Mouse (Mus musculus): Measurements from ENCODE around the gene Erbin. TPM values are rescaled to one million over a fixed set of nuclear protein-coding genes. Genes with fewer than 3 reads are reported as not detected.

Gene Erbin
- polyA plus RNA-seq, 1 experiment from 2014 or later: 12.9 TPM

- 87% methylated on average over 1 of the region's 1 CpGs for WGBS
- H3K9ac ChIP-seq (ENCODE audit: low read depth, low read length): no peak overlapping the region
- no peak overlapping the region for H3K4me2 ChIP-seq (ENCODE audit: low read depth, low read length)
- H3K4me1 ChIP-seq (ENCODE audit: control insufficient read depth, insufficient read depth, low read length): no peaks in the 10 kb centered on the region
- no peak overlapping the region for H3K4me3 ChIP-seq (ENCODE audit: low read length)
- no peak for ATAC-seq
- H3K9me3 ChIP-seq (ENCODE audit: control insufficient read depth, low read length): no peaks in the 10 kb centered on the region
- H3K27me3 ChIP-seq (replicated peaks; ENCODE audit: control insufficient read depth, insufficient read depth, low read length): no peaks in the 10 kb centered on the region
- no peaks in the 10 kb centered on the region for H3K36me3 ChIP-seq (ENCODE audit: control insufficient read depth, insufficient read depth, low read length)
- no peak overlapping the region for H3K27ac ChIP-seq (ENCODE audit: low read length)
Observed at GRCm38 (mm10) chr13:103801021-103801420, 119.3 kb downstream of the Erbin start.

- Histone ChIP-seq H3K4me3 (ENCODE audit: low read length) (no peak overlapping the region), H3K9me3 (ENCODE audit: control insufficient read depth, low read length) (no peaks in the 10 kb centered on the region), H3K9ac (ENCODE audit: low read depth, low read length) (no peak overlapping the region), H3K27me3 (replicated peaks; ENCODE audit: control insufficient read depth, insufficient read depth, low read length) (no peaks in the 10 kb centered on the region), H3K4me1 (ENCODE audit: control insufficient read depth, insufficient read depth, low read length) (no peaks in the 10 kb centered on the region), H3K4me2 (ENCODE audit: low read depth, low read length) (no peak overlapping the region), H3K36me3 (ENCODE audit: control insufficient read depth, insufficient read depth, low read length) (no peaks in the 10 kb centered on the region), H3K27ac (ENCODE audit: low read length) (no peak overlapping the region)
- no peak for ATAC-seq
- 85% methylated on average over 9 of the region's 9 CpGs for WGBS
Observed at GRCm38 (mm10) chr13:103794688-103795543, 125.4 kb downstream of the Erbin start.

- H3K27me3 ChIP-seq (replicated peaks; ENCODE audit: control insufficient read depth, insufficient read depth, low read length): no peaks in the 10 kb centered on the region
- no peaks in the 10 kb centered on the region for H3K36me3 ChIP-seq (ENCODE audit: control insufficient read depth, insufficient read depth, low read length)
- 34% methylated on average over 11 of the region's 11 CpGs for WGBS
Observed at GRCm38 (mm10) chr13:103779922-103780585, 140.3 kb downstream of the Erbin start.

GRCm38 (mm10) chr13:103777126-103777525 is 143.2 kb downstream of the Erbin start:
- no peak for ATAC-seq
- Histone ChIP-seq H3K36me3 (ENCODE audit: control insufficient read depth, insufficient read depth, low read length) (no peaks in the 10 kb centered on the region), H3K27ac (ENCODE audit: low read length) (no peak overlapping the region), H3K4me1 (ENCODE audit: control insufficient read depth, insufficient read depth, low read length) (peaks cover 8% of the 10 kb centered on the region), H3K4me2 (ENCODE audit: low read depth, low read length) (no peak overlapping the region), H3K9me3 (ENCODE audit: control insufficient read depth, low read length) (no peaks in the 10 kb centered on the region), H3K4me3 (ENCODE audit: low read length) (no peak overlapping the region), H3K27me3 (replicated peaks; ENCODE audit: control insufficient read depth, insufficient read depth, low read length) (no peaks in the 10 kb centered on the region), H3K9ac (ENCODE audit: low read depth, low read length) (no peak overlapping the region)
- 73% methylated on average over 8 of the region's 8 CpGs for WGBS

More at GRCm38 (mm10) chr13:103779922-103780585, 140.3 kb downstream of the Erbin start:
- Histone ChIP-seq H3K4me3 (ENCODE audit: low read length) (no peak overlapping the region), H3K9ac (ENCODE audit: low read depth, low read length) (no peak overlapping the region), H3K4me2 (ENCODE audit: low read depth, low read length) (0 out of 2 replicates have a peak overlapping the region, but pooled peaks have one; percentile 6), H3K27ac (ENCODE audit: low read length) (no peak overlapping the region), H3K9me3 (ENCODE audit: control insufficient read depth, low read length) (no peaks in the 10 kb centered on the region), H3K4me1 (ENCODE audit: control insufficient read depth, insufficient read depth, low read length) (no peaks in the 10 kb centered on the region)
- ATAC-seq: no peak

- peak within 1 kb of the TSS; percentile 98 for H3K27ac ChIP-seq (ENCODE audit: low read length)
- H3K36me3 ChIP-seq (ENCODE audit: control insufficient read depth, insufficient read depth, low read length): no peaks in the 10 kb centered on the region
- under 1% methylated on average over 77 of the region's 81 CpGs for WGBS
Observed at GRCm38 (mm10) chr13:103774119-103774757, 146.1 kb downstream of the Erbin start, which contains the start of gene Srek1. Gene Srek1 (minus strand): TSS chr13:103774608.

GRCm38 (mm10) chr13:103773407-103774118 is 146.8 kb downstream of the Erbin start:
- peak; percentile 70 for ATAC-seq
- Histone ChIP-seq H3K9me3 (ENCODE audit: control insufficient read depth, low read length) (no peaks in the 10 kb centered on the region), H3K4me1 (ENCODE audit: control insufficient read depth, insufficient read depth, low read length) (peaks cover 11% of the 10 kb centered on the region), H3K4me3 (ENCODE audit: low read length) (peak overlapping the region; percentile 77), H3K27me3 (replicated peaks; ENCODE audit: control insufficient read depth, insufficient read depth, low read length) (no peaks in the 10 kb centered on the region), H3K4me2 (ENCODE audit: low read depth, low read length) (peak overlapping the region; percentile 62), H3K9ac (ENCODE audit: low read depth, low read length) (peak overlapping the region; percentile 94), H3K36me3 (ENCODE audit: control insufficient read depth, insufficient read depth, low read length) (no peaks in the 10 kb centered on the region), H3K27ac (ENCODE audit: low read length) (peak overlapping the region; percentile 98)
- 1% methylated on average over 36 of the region's 36 CpGs for WGBS

More at GRCm38 (mm10) chr13:103774119-103774757, 146.1 kb downstream of the Erbin start, which contains the start of gene Srek1:
- peak within 1 kb of the TSS; percentile 62 for H3K4me2 ChIP-seq (ENCODE audit: low read depth, low read length)
- H3K9ac ChIP-seq (ENCODE audit: low read depth, low read length): peak within 1 kb of the TSS; percentile 94
- H3K27me3 ChIP-seq (replicated peaks; ENCODE audit: control insufficient read depth, insufficient read depth, low read length): no peaks in the 10 kb centered on the region
- H3K4me3 ChIP-seq (ENCODE audit: low read length): peak within 1 kb of the TSS; percentile 77
- peak; percentile 97 for ATAC-seq
- H3K9me3 ChIP-seq (ENCODE audit: control insufficient read depth, low read length): no peaks in the 10 kb centered on the region
- peaks cover 11% of the 10 kb centered on the region for H3K4me1 ChIP-seq (ENCODE audit: control insufficient read depth, insufficient read depth, low read length)

- no peak overlapping the region for H3K27ac ChIP-seq (ENCODE audit: low read length)
- no peaks in the 10 kb centered on the region for H3K27me3 ChIP-seq (replicated peaks; ENCODE audit: control insufficient read depth, insufficient read depth, low read length)
- H3K36me3 ChIP-seq (ENCODE audit: control insufficient read depth, insufficient read depth, low read length): no peaks in the 10 kb centered on the region
- H3K4me2 ChIP-seq (ENCODE audit: low read depth, low read length): peak overlapping the region; percentile 62
- peaks cover 11% of the 10 kb centered on the region for H3K4me1 ChIP-seq (ENCODE audit: control insufficient read depth, insufficient read depth, low read length)
- peak overlapping the region; percentile 77 for H3K4me3 ChIP-seq (ENCODE audit: low read length)
- WGBS: 29% methylated on average over 5 of the region's 5 CpGs
- H3K9me3 ChIP-seq (ENCODE audit: control insufficient read depth, low read length): no peaks in the 10 kb centered on the region
- peak overlapping the region; percentile 48 for H3K9ac ChIP-seq (ENCODE audit: low read depth, low read length)
- no peak for ATAC-seq
Observed at GRCm38 (mm10) chr13:103772917-103773316, 147.4 kb downstream of the Erbin start.

- no peak for ATAC-seq
- Histone ChIP-seq H3K36me3 (ENCODE audit: control insufficient read depth, insufficient read depth, low read length) (no peaks in the 10 kb centered on the region), H3K4me3 (ENCODE audit: low read length) (no peak overlapping the region), H3K9ac (ENCODE audit: low read depth, low read length) (no peak overlapping the region), H3K4me2 (ENCODE audit: low read depth, low read length) (no peak overlapping the region), H3K9me3 (ENCODE audit: control insufficient read depth, low read length) (no peaks in the 10 kb centered on the region), H3K27me3 (replicated peaks; ENCODE audit: control insufficient read depth, insufficient read depth, low read length) (no peaks in the 10 kb centered on the region), H3K4me1 (ENCODE audit: control insufficient read depth, insufficient read depth, low read length) (peaks cover 11% of the 10 kb centered on the region), H3K27ac (ENCODE audit: low read length) (no peak overlapping the region)
Observed at GRCm38 (mm10) chr13:103770821-103771220, 149.5 kb downstream of the Erbin start.
